Mouse (Mus musculus) liver, embryonic 16.5 days (tissue): ENCODE data around the gene Galnt16. TPM values are rescaled to one million over a fixed set of nuclear protein-coding genes. Genes with fewer than 3 reads are reported as not detected.
A peak's percentile ranks its signal among the peaks of the same experiment; 100 is the strongest.

ENCODE experiments used
- ATAC-seq: fragments of 200-750 bp; cut with Nextera tagmentation; 2 replicates; pipeline ENCODE4 v1.8.0; 2017; ENCODE audit warnings: low read depth, mild to moderate bottlenecking, moderate number of reproducible peaks, moderate library complexity
- H3K27ac ChIP-seq: fragments of 300-500 bp; sonication (generic); 2 replicates; pipeline ENCODE4 v1.5.1; 2014; ENCODE audit warnings: mild to moderate bottlenecking, low read length
- H3K27me3 ChIP-seq: fragments of 300-500 bp; sonication (generic); 2 replicates; pipeline ENCODE4 v1.6.1; 2014; ENCODE audit warnings: low read depth, low read length, mixed read lengths; ENCODE audit not compliant: control insufficient read depth, insufficient read depth
- H3K36me3 ChIP-seq: fragments of 300-500 bp; sonication (generic); 2 replicates; pipeline ENCODE4 v1.6.1; 2014; ENCODE audit warnings: mild to moderate bottlenecking; ENCODE audit not compliant: control insufficient read depth, insufficient read depth
- H3K4me1 ChIP-seq: fragments of 300-500 bp; sonication (generic); 2 replicates; pipeline ENCODE4 v1.6.1; 2014; ENCODE audit warnings: low read depth, low read length, mixed read lengths; ENCODE audit not compliant: control insufficient read depth
- H3K4me2 ChIP-seq: fragments of 300-500 bp; sonication (generic); 2 replicates; pipeline ENCODE4 v1.6.1; 2014; ENCODE audit warnings: low read depth, low read length, mixed read lengths
- H3K4me3 ChIP-seq: fragments of 300-500 bp; sonication (generic); 2 replicates; pipeline ENCODE4 v1.5.1; 2014; ENCODE audit warnings: low read depth, mild to moderate bottlenecking, low read length
- H3K9ac ChIP-seq: fragments of 300-500 bp; sonication (generic); 2 replicates; pipeline ENCODE4 v1.6.1; 2014; ENCODE audit warnings: low read depth, low read length
- H3K9me3 ChIP-seq: fragments of 300-500 bp; sonication (generic); replicated peaks from 2 replicates; pipeline ENCODE4 v1.6.1; 2016; ENCODE audit warnings: low read length; ENCODE audit not compliant: control insufficient read depth
- WGBS: fragments of 180-500 bp; shearing (Covaris S2); extraction: QIAGEN DNeasy Blood & Tissue Kit; methylation state at CpG from one replicate; pipeline ENCODE4 v1.1.7; 2014; ENCODE audit not compliant: insufficient replicate concordance; 5-methylcytosine and 5-hydroxymethylcytosine counted together
- polyA plus RNA-seq: library from polyadenylated mRNA; unstranded; fragments of >200 nt; fragmentation: Nextera tagmentation; extraction: Ambion mirVana; gene quantifications from 2 replicates; pipeline ENCODE4 v1.2.1, GENCODE M21; 2015

Galnt16 gene
- polyA plus RNA-seq, 1 experiment from 2014 or later = 0.53 TPM

- no peaks in the 10 kb centered on the region for H3K36me3 ChIP-seq
- H3K4me3 ChIP-seq = no peak overlapping the region
- 49% methylated on average over 2 of the region's 2 CpGs for WGBS
- no peak for ATAC-seq
- no peak overlapping the region for H3K4me2 ChIP-seq
- H3K27ac ChIP-seq = no peak overlapping the region
- no peaks in the 10 kb centered on the region for H3K4me1 ChIP-seq
- no peak overlapping the region for H3K9ac ChIP-seq
- no peaks in the 10 kb centered on the region for H3K9me3 ChIP-seq
- no peaks in the 10 kb centered on the region for H3K27me3 ChIP-seq
These were observed 51.5 kb downstream of the Galnt16 start for GRCm38 (mm10) chr12:80569561-80569960.

- 77% methylated on average over 4 of the region's 4 CpGs for WGBS
These were observed 56.2 kb downstream of the Galnt16 start for GRCm38 (mm10) chr12:80574318-80574717.

GRCm38 (mm10) chr12:80574825-80575371 lies 56.8 kb downstream of the Galnt16 start:
- Histone ChIP-seq H3K27ac (no peak overlapping the region), H3K9ac (no peak overlapping the region), H3K36me3 (no peaks in the 10 kb centered on the region), H3K9me3 (no peaks in the 10 kb centered on the region), H3K4me1 (no peaks in the 10 kb centered on the region), H3K4me3 (no peak overlapping the region), H3K27me3 (no peaks in the 10 kb centered on the region), H3K4me2 (no peak overlapping the region)
- WGBS = 34% methylated on average over 15 of the region's 15 CpGs
- ATAC-seq = no peak

More at GRCm38 (mm10) chr12:80574318-80574717, 56.2 kb downstream of the Galnt16 start:
- Histone ChIP-seq H3K27ac (no peak overlapping the region), H3K4me2 (no peak overlapping the region), H3K9ac (no peak overlapping the region), H3K4me3 (no peak overlapping the region), H3K9me3 (no peaks in the 10 kb centered on the region), H3K36me3 (no peaks in the 10 kb centered on the region), H3K27me3 (no peaks in the 10 kb centered on the region), H3K4me1 (no peaks in the 10 kb centered on the region)
- ATAC-seq = no peak

GRCm38 (mm10) chr12:80577049-80577448 lies 59.0 kb downstream of the Galnt16 start:
- no peak overlapping the region for H3K27ac ChIP-seq
- H3K27me3 ChIP-seq = no peaks in the 10 kb centered on the region
- no peak for ATAC-seq
- H3K4me1 ChIP-seq = no peaks in the 10 kb centered on the region
- H3K9ac ChIP-seq = no peak overlapping the region
- H3K4me2 ChIP-seq = no peak overlapping the region
- no peaks in the 10 kb centered on the region for H3K9me3 ChIP-seq
- WGBS = 50% methylated on average over 5 of the region's 5 CpGs
- H3K4me3 ChIP-seq = no peak overlapping the region
- no peaks in the 10 kb centered on the region for H3K36me3 ChIP-seq

- H3K9me3 ChIP-seq = no peaks in the 10 kb centered on the region
- no peak overlapping the region for H3K4me3 ChIP-seq
- no peak overlapping the region for H3K9ac ChIP-seq
- no peak for ATAC-seq
- no peaks in the 10 kb centered on the region for H3K36me3 ChIP-seq
- no peaks in the 10 kb centered on the region for H3K4me1 ChIP-seq
- whole genome bisulfite sequencing = 41% methylated on average over 5 of the region's 5 CpGs
- H3K27me3 ChIP-seq = no peaks in the 10 kb centered on the region
- no peak overlapping the region for H3K4me2 ChIP-seq
- H3K27ac ChIP-seq = no peak overlapping the region
These were observed 63.3 kb downstream of the Galnt16 start for GRCm38 (mm10) chr12:80581357-80581756.

- H3K36me3 ChIP-seq = no peaks in the 10 kb centered on the region
- H3K4me1 ChIP-seq = no peaks in the 10 kb centered on the region
- H3K9ac ChIP-seq = no peak overlapping the region
- WGBS = 29% methylated on average over 2 of the region's 2 CpGs
- H3K4me2 ChIP-seq = no peak overlapping the region
- H3K4me3 ChIP-seq = no peak overlapping the region
- no peaks in the 10 kb centered on the region for H3K9me3 ChIP-seq
- no peaks in the 10 kb centered on the region for H3K27me3 ChIP-seq
- H3K27ac ChIP-seq = no peak overlapping the region
- no peak for ATAC-seq
These were observed 66.9 kb downstream of the Galnt16 start for GRCm38 (mm10) chr12:80584973-80585372.

GRCm38 (mm10) chr12:80594141-80594540 lies 76.1 kb downstream of the Galnt16 start:
- H3K4me2 ChIP-seq = no peak overlapping the region
- no peak overlapping the region for H3K4me3 ChIP-seq
- no peak overlapping the region for H3K27ac ChIP-seq
- no peaks in the 10 kb centered on the region for H3K36me3 ChIP-seq
- H3K27me3 ChIP-seq = no peaks in the 10 kb centered on the region
- no peaks in the 10 kb centered on the region; the same call in 1 of the 2 replicates for H3K4me1 ChIP-seq
- no peak overlapping the region for H3K9ac ChIP-seq
- H3K9me3 ChIP-seq = no peaks in the 10 kb centered on the region
- 30% methylated on average over 4 of the region's 4 CpGs for WGBS
- peak; percentile 7; the same call in 1 of the 2 replicates for ATAC-seq

- Histone ChIP-seq H3K4me3 (no peak overlapping the region), H3K9ac (no peak overlapping the region), H3K27ac (no peak overlapping the region), H3K9me3 (no peaks in the 10 kb centered on the region), H3K4me1 (no peaks in the 10 kb centered on the region; the same call in 1 of the 2 replicates), H3K4me2 (no peak overlapping the region), H3K27me3 (no peaks in the 10 kb centered on the region), H3K36me3 (no peaks in the 10 kb centered on the region)
- ATAC-seq = no peak
- 83% methylated on average over 4 of the region's 4 CpGs for WGBS
These were observed 76.7 kb downstream of the Galnt16 start for GRCm38 (mm10) chr12:80594781-80595180.

GRCm38 (mm10) chr12:80595566-80595965 lies 77.5 kb downstream of the Galnt16 start:
- H3K4me3 ChIP-seq = no peak overlapping the region
- H3K9ac ChIP-seq = no peak overlapping the region
- H3K4me2 ChIP-seq = no peak overlapping the region
- no peaks in the 10 kb centered on the region for H3K36me3 ChIP-seq
- no peaks in the 10 kb centered on the region for H3K27me3 ChIP-seq
- no peaks in the 10 kb centered on the region for H3K9me3 ChIP-seq
- no peaks in the 10 kb centered on the region; the same call in 1 of the 2 replicates for H3K4me1 ChIP-seq
- no peak overlapping the region for H3K27ac ChIP-seq
- ATAC-seq = peak; percentile 76
- WGBS = 47% methylated on average over 4 of the region's 4 CpGs
